Mouse (Mus musculus): ENCODE results near the gene Sesn1.
"Not testable (repeated sequence)": the region's sequence is repeated elsewhere in the genome, so short reads cannot be mapped to it uniquely, and the experiment has no call there.

Sesn1 gene

GRCm38 (mm10) chr10:41821171-41821570 lies 11.4 kb downstream of the Sesn1 start:
- no peak for DNase-seq (ENCODE audit: low spot score)

GRCm38 (mm10) chr10:41822573-41823281 lies 13.0 kb downstream of the Sesn1 start:
- DNase-seq (ENCODE audit: low spot score), result no peak

- DNase-seq (ENCODE audit: low spot score), result not testable (repeated sequence)
Observed at GRCm38 (mm10) chr10:41823282-41823675, 13.5 kb downstream of the Sesn1 start.

- DNase-seq (ENCODE audit: low spot score), result no peak
Observed at GRCm38 (mm10) chr10:41823916-41824315, 14.2 kb downstream of the Sesn1 start.

- DNase-seq (ENCODE audit: low spot score), result no peak
Observed at GRCm38 (mm10) chr10:41825041-41825440, 15.3 kb downstream of the Sesn1 start.

- DNase-seq (ENCODE audit: low spot score), result no peak
Observed at GRCm38 (mm10) chr10:41825996-41826395, 16.3 kb downstream of the Sesn1 start.

- DNase-seq (ENCODE audit: low spot score), result no peak
Observed at GRCm38 (mm10) chr10:41826526-41827116, 16.9 kb downstream of the Sesn1 start.

- no peak for DNase-seq (ENCODE audit: low spot score)
Observed at GRCm38 (mm10) chr10:41827784-41828183, 18.0 kb downstream of the Sesn1 start.

GRCm38 (mm10) chr10:41829191-41829590 lies 19.5 kb downstream of the Sesn1 start:
- no peak for DNase-seq (ENCODE audit: low spot score)

- DNase-seq (ENCODE audit: low spot score), result no peak
Observed at GRCm38 (mm10) chr10:41829980-41830379, 20.2 kb downstream of the Sesn1 start.

GRCm38 (mm10) chr10:41830445-41830844 lies 20.7 kb downstream of the Sesn1 start:
- DNase-seq (ENCODE audit: low spot score), result no peak

GRCm38 (mm10) chr10:41830851-41831522 lies 21.3 kb downstream of the Sesn1 start:
- peak; percentile 82 for DNase-seq (ENCODE audit: low spot score)

- peak; percentile 29 for DNase-seq (ENCODE audit: low spot score)
Observed at GRCm38 (mm10) chr10:41832191-41832590, 22.5 kb downstream of the Sesn1 start.

- DNase-seq (ENCODE audit: low spot score), result no peak
Observed at GRCm38 (mm10) chr10:41834131-41834530, 24.4 kb downstream of the Sesn1 start.

- no peak for DNase-seq (ENCODE audit: low spot score)
Observed at GRCm38 (mm10) chr10:41838911-41839310, 29.2 kb downstream of the Sesn1 start.

- DNase-seq (ENCODE audit: low spot score), result no peak
Observed at GRCm38 (mm10) chr10:41847737-41848136, 38.0 kb downstream of the Sesn1 start.

- no peak for DNase-seq (ENCODE audit: low spot score)
Observed at GRCm38 (mm10) chr10:41848721-41849120, 39.0 kb downstream of the Sesn1 start.

- no peak for DNase-seq (ENCODE audit: low spot score)
Observed at GRCm38 (mm10) chr10:41859820-41860219, 50.1 kb downstream of the Sesn1 start.

GRCm38 (mm10) chr10:41860275-41860688 lies 50.5 kb downstream of the Sesn1 start:
- no peak for DNase-seq (ENCODE audit: low spot score)

GRCm38 (mm10) chr10:41863053-41863452 lies 53.3 kb downstream of the Sesn1 start:
- no peak for DNase-seq (ENCODE audit: low spot score)

- peak; percentile 50 for DNase-seq (ENCODE audit: low spot score)
Observed at GRCm38 (mm10) chr10:41866069-41866837, 56.5 kb downstream of the Sesn1 start.

- no peak for DNase-seq (ENCODE audit: low spot score)
Observed at GRCm38 (mm10) chr10:41866838-41867154, 57.1 kb downstream of the Sesn1 start.

GRCm38 (mm10) chr10:41867956-41868355 lies 58.2 kb downstream of the Sesn1 start:
- DNase-seq (ENCODE audit: low spot score), result no peak

Measured in embryo, embryonic 10.5 days (tissue).